Mouse (Mus musculus) adrenal gland, postnatal 4 days (tissue): ENCODE data around the gene Ncf1. TPM values are rescaled to one million over a fixed set of nuclear protein-coding genes. Genes with fewer than 3 reads are reported as not detected.

ENCODE experiments used
- DNase-seq, 2 experiments: peaks; one replicate each; pipeline ENCODE4 v3.0.0; 2021 to 2022; ENCODE audit warnings: low spot score in 2 of 2, mixed read lengths in 2 of 2
- total RNA-seq, 2 experiments: library from RNA; stranded (reverse); gene quantifications; 2 replicates each; pipeline ENCODE4 v1.2.3; 2021

The Ncf1 gene
- total RNA-seq, 2 experiments from 2014 or later = 5.2 to 10.3 TPM

GRCm38 (mm10) chr5:134246146-134246545 is 16.7 kb upstream of the Ncf1 start:
- no peak for DNase-seq

DNA sequence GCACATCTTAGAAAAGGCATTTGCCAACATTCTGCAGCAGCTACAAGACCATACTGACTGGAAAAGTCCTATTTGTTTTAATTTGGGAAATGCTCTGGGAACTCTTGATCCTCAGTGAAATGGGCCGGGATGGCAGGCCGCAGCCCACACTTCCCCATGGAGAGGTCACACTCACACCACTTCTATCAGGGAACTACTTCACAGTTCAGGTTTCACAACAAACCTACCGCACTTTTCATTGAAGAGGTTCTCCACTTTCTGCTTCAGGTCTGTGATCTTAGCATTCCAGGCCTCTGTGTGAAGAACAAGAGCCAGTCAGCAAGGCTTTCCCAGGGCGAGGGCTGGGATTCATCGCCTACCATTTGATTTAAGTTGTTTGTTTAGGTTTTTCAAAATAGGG is 15.5 kb upstream of the Ncf1 start:
- DNase-seq = no peak

DNA sequence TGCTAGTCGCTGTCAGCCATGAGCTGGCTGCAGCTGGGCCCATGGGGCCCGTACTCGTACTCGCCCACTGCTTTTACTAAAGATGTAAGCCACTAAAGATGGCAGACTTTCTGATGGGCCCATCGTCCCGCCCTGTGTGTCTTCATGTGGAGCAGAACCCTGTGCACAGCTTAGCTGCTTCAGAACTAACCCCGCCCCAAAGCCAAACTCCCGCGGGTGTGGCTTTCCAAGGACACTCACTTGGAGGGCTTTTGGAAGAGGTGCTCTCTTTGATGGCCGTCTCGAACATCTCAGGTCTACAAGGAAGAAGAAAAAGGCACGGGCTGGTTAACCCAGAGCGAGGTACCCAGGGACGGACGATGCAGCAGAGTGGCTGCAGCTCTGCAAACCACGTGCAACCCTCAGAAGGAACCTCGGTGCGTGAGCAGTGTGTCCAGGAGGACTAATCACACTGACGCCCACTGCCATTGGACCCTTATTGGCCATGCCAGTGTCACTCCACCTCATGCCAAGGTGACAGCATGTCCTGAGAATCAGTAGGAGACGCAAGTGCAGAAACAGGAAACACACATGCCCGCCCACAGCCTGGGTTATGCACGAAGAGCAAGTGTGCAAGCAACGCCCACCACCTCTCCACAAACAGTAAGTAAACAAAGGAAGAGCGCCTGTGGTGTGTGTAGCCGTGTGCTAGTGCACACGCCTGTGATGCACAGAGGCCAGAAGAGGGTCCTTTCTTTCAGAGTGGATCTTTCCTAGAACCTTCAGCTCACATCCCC is 14.4 kb upstream of the Ncf1 start:
- no peak for DNase-seq

GRCm38 (mm10) chr5:134241831-134242230 is 12.4 kb upstream of the Ncf1 start:
- no peak for DNase-seq

DNA sequence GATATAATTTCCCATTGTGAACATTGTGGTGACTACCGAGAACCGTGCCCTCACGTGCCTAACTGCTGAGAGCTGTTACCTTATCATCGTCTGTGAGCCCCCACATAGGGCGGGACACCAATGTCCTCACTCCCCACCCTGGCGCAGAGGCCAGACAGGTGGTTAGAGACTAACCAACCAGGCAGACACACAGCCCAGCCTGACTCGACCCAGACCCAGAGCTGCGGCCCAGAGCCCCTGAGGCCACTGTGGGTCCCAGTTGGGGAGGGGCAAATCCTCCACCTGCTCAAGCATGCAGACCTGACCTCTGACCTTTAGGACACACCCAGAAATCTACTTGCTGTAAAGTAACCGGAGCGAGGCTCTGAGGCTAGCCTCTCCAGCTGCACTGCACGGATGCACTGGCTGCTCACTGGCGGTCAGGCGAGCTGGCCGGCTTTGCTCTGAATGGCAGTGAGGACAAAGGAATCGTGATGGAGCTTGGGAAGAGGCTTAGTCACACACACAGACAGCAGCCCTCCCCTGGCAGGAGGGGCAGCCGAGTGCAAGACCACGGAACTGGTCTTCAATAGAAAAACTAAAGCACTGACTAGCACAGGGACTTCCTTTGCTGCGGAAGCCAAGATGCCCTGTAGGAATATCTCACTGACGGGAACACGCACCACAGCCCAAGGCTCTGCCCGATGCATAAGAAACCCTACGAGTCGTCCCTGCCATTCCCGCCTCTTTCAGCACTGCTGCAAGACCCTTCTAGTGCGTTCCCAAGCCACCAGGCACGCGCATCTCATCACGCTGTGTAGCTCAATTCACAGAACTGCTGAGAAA is 8.7 kb upstream of the Ncf1 start:
- no peak for DNase-seq

- DNase-seq = no peak
Measured at GRCm38 (mm10) chr5:134237508-134237907, 8.1 kb upstream of the Ncf1 start.

- DNase-seq = no peak
Measured at GRCm38 (mm10) chr5:134236796-134237195, 7.4 kb upstream of the Ncf1 start.

GRCm38 (mm10) chr5:134236241-134236640 is 6.8 kb upstream of the Ncf1 start:
- no peak for DNase-seq

DNA sequence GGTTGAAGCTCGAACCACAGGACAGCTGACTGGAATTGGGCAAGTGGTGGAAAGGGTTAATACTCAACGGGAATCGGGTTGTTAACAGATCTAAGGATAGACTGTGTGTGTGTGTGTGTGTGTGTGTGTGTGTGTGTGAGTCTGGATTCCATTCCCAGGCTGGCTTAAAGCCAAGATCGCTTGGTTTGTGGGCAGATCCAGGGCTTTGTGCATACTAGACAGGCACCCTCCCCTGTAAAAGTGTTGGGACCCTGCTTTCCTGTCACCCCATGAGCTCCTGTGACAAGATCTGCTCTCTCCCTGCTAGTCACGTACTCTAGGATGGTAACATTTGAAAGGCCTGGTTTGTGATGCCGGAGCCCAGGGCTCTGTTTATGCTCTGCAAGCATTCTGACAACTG is 5.7 kb upstream of the Ncf1 start:
- DNase-seq = no peak

DNA sequence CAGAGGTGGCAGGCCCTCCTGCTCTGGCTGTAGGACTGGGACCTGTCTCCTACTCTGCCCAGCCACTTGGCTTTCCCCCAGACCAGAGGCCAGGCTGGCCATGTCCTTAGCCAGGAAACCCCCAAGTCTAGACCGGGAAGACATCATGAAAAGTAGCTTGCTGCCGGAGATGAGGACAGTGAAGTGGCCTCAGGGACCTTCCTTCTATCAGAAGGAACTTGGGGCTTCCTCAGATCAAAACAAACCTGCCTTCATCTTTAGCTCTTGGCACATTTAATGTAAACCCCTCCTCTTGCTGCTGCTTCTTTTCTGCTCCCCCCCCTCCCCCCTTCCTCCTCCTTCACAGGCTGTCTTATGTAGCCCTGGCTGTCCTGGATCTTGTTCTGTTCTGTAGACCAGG is 4.8 kb upstream of the Ncf1 start:
- no peak for DNase-seq

- no peak for DNase-seq
Measured at GRCm38 (mm10) chr5:134233244-134233651, 3.8 kb upstream of the Ncf1 start.

DNA sequence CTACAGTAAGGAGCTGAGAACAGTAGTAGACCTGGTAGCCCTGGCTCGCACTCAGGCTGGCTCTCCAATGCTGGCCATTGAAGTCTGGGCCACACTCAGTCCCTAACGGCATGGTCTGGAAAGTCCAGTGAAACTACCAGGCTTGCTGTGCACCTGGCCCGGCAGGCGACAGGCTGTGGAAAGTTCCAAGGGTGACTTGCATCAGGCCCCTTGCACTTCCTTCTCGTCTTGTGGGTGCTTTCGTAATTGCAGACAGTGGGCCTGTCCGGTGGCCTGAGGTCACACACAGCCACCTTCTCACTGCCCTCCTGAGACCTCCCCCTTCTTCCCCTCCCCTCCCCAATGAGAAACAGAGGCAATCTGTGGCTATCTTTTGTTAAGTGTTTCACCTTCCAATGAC is 3.1 kb upstream of the Ncf1 start:
- no peak for DNase-seq

DNA sequence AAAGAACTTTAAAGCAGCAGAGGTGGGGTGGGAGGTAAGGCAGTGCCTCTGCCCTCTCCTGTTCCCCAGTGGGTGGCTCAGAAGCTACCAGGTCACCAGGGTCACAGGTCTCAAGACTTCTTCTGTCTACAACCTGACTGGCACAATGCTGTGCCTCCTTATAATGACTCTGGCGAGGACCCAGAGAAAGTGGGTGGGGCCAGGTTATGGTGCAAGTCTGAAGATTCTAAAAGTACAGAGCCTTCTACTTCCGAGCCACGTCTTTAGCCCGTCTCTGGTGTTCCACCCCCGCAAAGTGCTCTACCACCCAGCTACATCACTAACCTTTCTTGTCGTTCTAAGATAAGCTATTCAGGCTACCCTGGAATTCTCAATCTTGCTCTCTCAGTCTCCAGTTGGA is 2.7 kb upstream of the Ncf1 start:
- no peak for DNase-seq

- no peak for DNase-seq
Measured at GRCm38 (mm10) chr5:134231376-134231775, 2.0 kb upstream of the Ncf1 start.

- DNase-seq = no peak
Measured at GRCm38 (mm10) chr5:134228249-134228638, 1.2 kb downstream of the Ncf1 start.

DNA sequence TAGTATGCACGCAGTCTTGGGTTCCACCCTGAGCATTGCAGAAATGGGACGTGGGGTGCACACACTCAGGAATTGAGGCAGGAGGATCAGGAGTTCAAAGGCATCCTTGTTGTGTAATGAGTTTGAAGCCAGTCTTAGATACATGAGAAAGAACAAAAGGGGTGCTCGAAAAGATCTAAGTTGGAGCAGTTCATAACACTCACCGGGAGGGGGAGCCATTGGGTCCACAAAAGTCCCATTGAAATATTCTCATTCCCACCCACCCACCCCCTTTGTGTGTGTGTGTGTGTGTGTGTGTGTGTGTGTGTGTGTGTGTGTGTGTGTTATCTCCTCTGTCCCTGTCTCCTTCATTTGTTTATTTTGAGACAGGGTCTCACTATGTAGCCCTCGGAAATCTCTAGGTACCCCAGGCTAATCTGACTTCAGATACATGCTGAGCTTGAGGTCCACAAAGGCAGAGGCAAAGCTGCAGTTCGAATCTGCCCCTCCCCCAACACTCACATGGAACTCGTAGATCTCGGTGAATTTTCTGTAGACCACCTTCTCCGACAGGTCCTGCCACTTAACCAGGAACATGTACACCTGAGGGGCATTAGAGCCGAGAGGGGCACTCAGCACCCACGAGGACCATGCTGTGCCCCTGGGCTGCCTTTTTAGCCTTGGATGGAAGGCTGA is 1.7 kb downstream of the Ncf1 start:
- no peak for DNase-seq

DNA sequence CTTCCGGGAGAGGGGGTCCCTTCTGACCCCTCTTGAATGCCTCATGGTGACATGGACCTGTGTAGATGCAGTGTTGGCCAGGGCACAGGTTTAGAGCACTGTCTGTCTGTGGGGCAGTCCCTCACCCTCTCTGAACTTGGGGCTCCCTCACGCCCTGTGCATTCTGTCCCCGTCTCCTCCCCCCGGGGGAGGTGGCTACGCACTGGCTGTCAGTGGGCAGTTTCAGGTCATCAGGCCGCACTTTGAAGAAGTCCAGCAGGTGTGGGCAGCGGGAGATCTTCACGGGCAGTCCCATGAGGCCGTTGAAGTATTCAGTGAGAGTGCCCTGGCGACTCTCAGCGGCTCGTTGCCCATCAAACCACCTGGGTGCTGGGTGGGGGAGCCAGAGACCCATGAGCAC is 2.5 kb downstream of the Ncf1 start:
- DNase-seq = no peak

- no peak for DNase-seq
Measured at GRCm38 (mm10) chr5:134225110-134225901, 4.1 kb downstream of the Ncf1 start.

- no peak for DNase-seq
Measured at GRCm38 (mm10) chr5:134221708-134222150, 7.7 kb downstream of the Ncf1 start.

DNA sequence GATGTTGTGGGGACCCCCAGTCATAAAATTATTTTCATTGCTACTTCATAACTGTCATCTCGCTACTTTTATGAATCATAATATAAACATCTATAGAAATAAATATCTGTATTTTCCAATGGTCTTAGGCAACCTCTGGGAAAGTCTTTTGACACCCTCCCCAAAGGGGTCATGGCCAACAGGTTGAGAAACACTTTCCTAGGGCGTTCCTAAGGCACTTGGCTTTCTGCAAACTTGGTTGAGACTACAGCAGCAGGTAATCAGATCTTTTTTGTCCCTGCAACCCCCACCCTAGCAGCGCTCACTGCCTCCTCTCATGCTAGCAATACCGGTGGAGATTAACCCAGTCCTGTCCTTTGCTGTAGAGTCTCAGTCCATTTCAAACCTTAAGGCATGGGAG is 8.1 kb downstream of the Ncf1 start:
- DNase-seq = no peak

DNA sequence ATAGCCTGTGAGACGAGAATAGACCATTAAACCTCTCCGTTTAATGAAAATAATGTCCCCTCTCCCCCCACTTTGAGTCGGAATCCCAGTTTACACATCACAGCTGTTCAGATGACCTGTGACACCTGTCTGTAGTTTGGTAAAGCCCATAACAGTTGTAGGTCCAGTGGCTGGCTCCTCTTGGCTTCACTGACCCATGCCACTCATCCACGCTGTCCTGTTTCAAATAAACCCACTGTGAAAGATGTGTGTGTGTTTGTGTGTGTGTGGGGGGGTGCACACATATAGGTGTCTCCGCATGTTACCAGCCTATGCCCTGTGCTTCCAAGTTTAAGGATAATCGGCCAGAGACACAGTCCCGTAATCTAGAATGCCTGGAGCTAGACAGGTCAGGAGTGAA is 11.5 kb downstream of the Ncf1 start:
- no peak for DNase-seq
